Mouse (Mus musculus): ENCODE data around the gene Slit1. TPM values are rescaled to one million over a fixed set of nuclear protein-coding genes. Genes with fewer than 3 reads are reported as not detected.

The Slit1 gene
- total and polyA plus RNA-seq, 3 experiments = 0.16 to 0.30 TPM; not detected in 1

- no peaks in the 10 kb centered on the region for H3K79me2 ChIP-seq (replicated peaks; ENCODE audit: control insufficient read depth, extremely low read depth, insufficient read depth, poor library complexity, severe bottlenecking)
- H3K9ac ChIP-seq (ENCODE audit: insufficient read depth, low read depth) = no peak overlapping the region
- H3K27me3 ChIP-seq (replicated peaks) = peaks cover 47% of the 10 kb centered on the region
- TF ChIP-seq PAX5 (IDR thresholded peaks at IDR 0.05; ENCODE audit: low read length) = no peak
- no peak for TF ChIP-seq HCFC1 (IDR thresholded peaks at IDR 0.05; ENCODE audit: low read depth, low read length)
- no peak for TF ChIP-seq ETS1 (conservative IDR thresholded peaks at IDR 0.05; ENCODE audit: low read depth, low read length)
- peak; percentile 69 for TF ChIP-seq RAD21 (IDR thresholded peaks at IDR 0.05; ENCODE audit: low read depth, low read length)
- TF ChIP-seq USF1 (IDR thresholded peaks at IDR 0.05; ENCODE audit: low read depth, low read length) = no peak
- TF ChIP-seq SMC3 (IDR thresholded peaks at IDR 0.05; ENCODE audit: low read depth, low read length) = peak; percentile 83
- TF ChIP-seq CTCF (conservative IDR thresholded peaks at IDR 0.05 in 1 of 2, IDR thresholded peaks at IDR 0.05 in 1 of 2; ENCODE audit: low read depth in 2 of 2, low read length in 2 of 2) = peak; percentile 48 to 82
- peak; percentile 82 for DNase-seq (ENCODE audit: extremely low read depth)
- peaks cover 13% of the 10 kb centered on the region for H3K9me3 ChIP-seq (replicated peaks; ENCODE audit: low read length)
- dilution Hi-C loops (cut with MboI; ENCODE audit: extremely low pct_ligation_motif_present, extremely low pct_unique_long_range_greater_than_20kb, low sequenced_read_pairs) = no loop called here
- no peak overlapping the region for H3K4me3 ChIP-seq (replicated peaks in 1 of 3; ENCODE audit: low read depth in 2 of 3, low read length in 2 of 3, poor library complexity in 1 of 3)
- H3K36me3 ChIP-seq (replicated peaks in 1 of 2; ENCODE audit: control insufficient read depth in 1 of 2, insufficient read depth in 1 of 2, low read length in 1 of 2) = no peaks in the 10 kb centered on the region
- in situ Hi-C loops (cut with MboI; ENCODE audit: low pct_ligation_motif_present, low pct_unique_long_range_greater_than_20kb, low sequenced_read_pairs) = no loop called here
- H3K4me1 ChIP-seq (ENCODE audit: control insufficient read depth in 1 of 2, insufficient read depth in 2 of 2) = peaks cover 10 to 38% of the 10 kb centered on the region in 2 experiments
- H3K4me2 ChIP-seq (ENCODE audit: insufficient read depth, low read depth, poor library complexity, severe bottlenecking) = peak overlapping the region; percentile 17; the same call in 1 of the 2 replicates
- no peak overlapping the region for H3K27ac ChIP-seq (ENCODE audit: insufficient read depth, low read depth)
These were observed 96.4 kb downstream of the Slit1 start for GRCm38 (mm10) chr19:41646947-41647631.

GRCm38 (mm10) chr19:41643010-41643409 lies 100.5 kb downstream of the Slit1 start:
- no peak for TF ChIP-seq IRF4 (IDR thresholded peaks at IDR 0.05; ENCODE audit: low read depth, low read length)
- TF ChIP-seq USF1 (IDR thresholded peaks at IDR 0.05; ENCODE audit: low read depth, low read length) = no peak
- TF ChIP-seq GABPA (IDR thresholded peaks at IDR 0.05; ENCODE audit: insufficient replicate concordance, low read depth, low read length) = no peak
- no peak for TF ChIP-seq POLR2AphosphoS2 (IDR thresholded peaks at IDR 0.05; ENCODE audit: low read depth, low read length)
- TF ChIP-seq ETS1 (conservative IDR thresholded peaks at IDR 0.05; ENCODE audit: low read depth, low read length) = peak; percentile 57
- TF ChIP-seq ZC3H11A (IDR thresholded peaks at IDR 0.05; ENCODE audit: low read depth, low read length) = no peak
- TF ChIP-seq MAX (IDR thresholded peaks at IDR 0.05; ENCODE audit: low read length) = no peak
- TF ChIP-seq CHD2 (IDR thresholded peaks at IDR 0.05; ENCODE audit: low read length) = no peak
- TF ChIP-seq NRF1 (IDR thresholded peaks at IDR 0.05; ENCODE audit: low read depth, low read length) = no peak
- TF ChIP-seq TBP (conservative IDR thresholded peaks at IDR 0.05; ENCODE audit: low read depth, low read length) = no peak
- no peak for TF ChIP-seq KAT2A (IDR thresholded peaks at IDR 0.05; ENCODE audit: insufficient replicate concordance, low read length)
- TF ChIP-seq ELF1 (IDR thresholded peaks at IDR 0.05; ENCODE audit: low read depth, low read length) = no peak
- no peak for TF ChIP-seq MEF2A (IDR thresholded peaks at IDR 0.05; ENCODE audit: borderline replicate concordance, low read depth, low read length)
- peak; percentile 89 for TF ChIP-seq BHLHE40 (IDR thresholded peaks at IDR 0.05; ENCODE audit: low read depth, low read length)
- TF ChIP-seq ZNF384 (IDR thresholded peaks at IDR 0.05; ENCODE audit: low read depth, low read length) = no peak
- no peak for TF ChIP-seq MYC (IDR thresholded peaks at IDR 0.05; ENCODE audit: low read depth, low read length)
- no peak for TF ChIP-seq CTCF (conservative IDR thresholded peaks at IDR 0.05 in 1 of 2, IDR thresholded peaks at IDR 0.05 in 1 of 2; ENCODE audit: low read depth in 2 of 2, low read length in 2 of 2)
- no peak for TF ChIP-seq NELFE (IDR thresholded peaks at IDR 0.05; ENCODE audit: low read depth, low read length)
- TF ChIP-seq ZKSCAN1 (IDR thresholded peaks at IDR 0.05; ENCODE audit: borderline replicate concordance, low read depth, low read length) = no peak
- TF ChIP-seq TCF12 (IDR thresholded peaks at IDR 0.05; ENCODE audit: low read depth, low read length) = peak; percentile 50; the same call in 1 of the 2 replicates
- Histone ChIP-seq H3K4me1 (ENCODE audit: control insufficient read depth in 1 of 2, insufficient read depth in 2 of 2) (peaks cover 4 to 26% of the 10 kb centered on the region in 2 experiments; a peak in 3 of 4 replicates), H3K79me2 (replicated peaks; ENCODE audit: control insufficient read depth, extremely low read depth, insufficient read depth, poor library complexity, severe bottlenecking) (no peaks in the 10 kb centered on the region), H3K4me3 (replicated peaks in 1 of 3; ENCODE audit: low read depth in 2 of 3, low read length in 2 of 3, poor library complexity in 1 of 3) (no peak overlapping the region), H3K36me3 (replicated peaks in 1 of 2; ENCODE audit: control insufficient read depth in 1 of 2, insufficient read depth in 1 of 2, low read length in 1 of 2) (no peaks in the 10 kb centered on the region), H3K27me3 (replicated peaks) (peaks cover 49% of the 10 kb centered on the region), H3K4me2 (ENCODE audit: insufficient read depth, low read depth, poor library complexity, severe bottlenecking) (peak overlapping the region; percentile 51; the same call in 1 of the 2 replicates), H3K9me3 (replicated peaks; ENCODE audit: low read length) (peaks cover 13% of the 10 kb centered on the region), H3K9ac (ENCODE audit: insufficient read depth, low read depth) (no peak overlapping the region), H3K27ac (ENCODE audit: insufficient read depth, low read depth) (no peak overlapping the region)
- DNase-seq (ENCODE audit: extremely low read depth) = peak; percentile 45
- dilution Hi-C loops (cut with MboI; ENCODE audit: extremely low pct_ligation_motif_present, extremely low pct_unique_long_range_greater_than_20kb, low sequenced_read_pairs) = no loop called here
- in situ Hi-C loops (cut with MboI; ENCODE audit: low pct_ligation_motif_present, low pct_unique_long_range_greater_than_20kb, low sequenced_read_pairs) = no loop called here

Measured in CH12.LX (cell line).